Mouse (Mus musculus) lung, adult 2 months (tissue): ENCODE results near the gene Doc2b. TPM values are rescaled to one million over a fixed set of nuclear protein-coding genes. Genes with fewer than 3 reads are reported as not detected.

Source experiments
- DNase-seq: peaks from one replicate; pipeline ENCODE4 v3.0.0; 2022
- H3K4me1 ChIP-seq: fragments of 200-500 bp; 2 replicates; pipeline ENCODE4 v1.6.1; 2011; ENCODE audit warnings: low read length; ENCODE audit not compliant: control insufficient read depth, insufficient read depth
- H3K4me3 ChIP-seq: fragments of 200-500 bp; replicated peaks from 2 replicates; pipeline ENCODE3; 2011; ENCODE audit warnings: low read depth, mild to moderate bottlenecking, control low read depth, low read length; ENCODE audit errors: extremely low read depth
- CTCF ChIP-seq: fragments of 200-500 bp; IDR thresholded peaks from 2 replicates; pipeline ENCODE4 v1.5.1; 2011; ENCODE audit warnings: mild to moderate bottlenecking, low read length, control low read depth; ENCODE audit not compliant: insufficient read depth
- POLR2A ChIP-seq: fragments of 200-500 bp; IDR thresholded peaks from 2 replicates; pipeline ENCODE4 v1.6.1; 2011; ENCODE audit warnings: low read depth, mild to moderate bottlenecking, control low read depth, low read length, borderline replicate concordance; ENCODE audit errors: extremely low read depth
- WGBS: fragments of 180-500 bp; shearing (Covaris S2); methylation state at CpG from one replicate; pipeline ENCODE4 v1.1.7; 2018; 5-methylcytosine and 5-hydroxymethylcytosine counted together
- polyA plus RNA-seq: library from polyadenylated mRNA; depleted of rRNA; stranded (reverse); fragments of >200 nt; gene quantifications from 2 replicates; pipeline ENCODE4 v1.2.3, GENCODE M21; 2012

Doc2b gene
- polyA plus RNA-seq, 1 experiment = 0.22 TPM

DNA sequence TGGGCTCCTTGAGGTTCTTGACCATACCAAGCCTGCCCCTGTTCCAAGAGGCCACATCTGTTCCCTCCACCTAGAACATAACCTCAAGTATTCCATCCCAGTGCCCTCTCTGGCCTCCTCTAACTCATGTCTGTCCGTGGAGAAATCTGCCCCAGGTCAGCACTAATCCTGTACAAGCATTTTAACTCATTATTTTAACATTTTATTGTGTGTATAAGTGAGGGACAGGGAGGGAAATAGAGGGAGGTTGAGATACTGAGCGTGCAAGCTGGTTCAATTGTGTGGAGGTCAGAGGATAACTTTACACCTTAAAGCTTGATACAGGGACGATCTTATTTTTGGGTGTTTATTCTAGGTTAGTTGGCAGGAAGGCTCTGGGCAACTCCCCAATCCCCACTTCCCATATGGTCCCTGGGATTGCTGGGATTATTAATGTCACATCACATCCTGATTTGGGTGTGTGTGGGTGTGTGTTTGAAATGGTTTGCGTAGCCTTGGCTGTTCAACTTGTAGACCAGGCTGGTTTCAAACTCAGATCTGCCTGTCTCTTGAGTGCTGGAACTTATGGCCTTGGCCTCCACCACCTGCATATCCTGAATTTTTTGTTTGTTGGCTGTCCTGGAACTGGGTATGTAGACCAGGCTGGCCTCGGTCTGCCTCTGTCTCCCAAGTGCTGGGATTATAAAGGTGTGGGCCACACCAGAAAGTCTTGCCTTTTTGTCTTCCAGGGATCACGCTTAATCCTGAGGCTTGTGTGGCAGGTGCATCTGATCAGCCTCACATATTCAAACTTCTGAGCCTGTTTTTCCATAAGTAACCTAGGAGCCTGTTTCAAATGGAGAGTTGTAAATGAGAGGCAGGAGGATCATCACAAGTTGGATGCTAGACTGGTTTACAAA, 27.5 kb downstream of the Doc2b start:
- 37% methylated on average over 6 of the region's 6 CpGs for WGBS
- Histone ChIP-seq H3K4me3 (no peak overlapping the region), H3K4me1 (peaks cover 6% of the 10 kb centered on the region)
- no peak for TF ChIP-seq POLR2A
- TF ChIP-seq CTCF = no peak
- no peak for DNase-seq

DNA sequence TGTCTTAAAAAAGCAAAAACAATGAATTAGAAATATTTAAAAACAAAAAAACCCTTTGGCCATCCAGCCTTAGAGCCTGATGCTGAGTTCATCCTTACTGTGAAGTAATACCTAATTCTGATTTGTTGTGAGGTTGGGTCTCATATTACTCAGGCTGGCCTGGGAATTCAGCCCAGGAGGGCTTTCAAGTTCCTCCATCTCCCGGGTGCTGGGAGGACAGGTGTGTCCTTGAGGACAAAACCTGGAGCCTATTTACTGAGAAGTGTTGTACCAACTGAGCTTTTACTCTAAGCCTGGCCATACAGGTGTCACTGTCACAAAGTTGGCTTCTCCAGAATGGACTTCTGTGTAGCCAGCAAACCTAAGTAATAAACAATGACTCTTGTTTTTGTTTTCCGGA, 28.8 kb downstream of the Doc2b start:
- no peak for DNase-seq
- TF ChIP-seq POLR2A (no peak), CTCF (no peak)
- H3K4me1 ChIP-seq = peaks cover 8% of the 10 kb centered on the region
- no peak overlapping the region for H3K4me3 ChIP-seq
- 49% methylated on average over 2 of the region's 2 CpGs for WGBS

DNA sequence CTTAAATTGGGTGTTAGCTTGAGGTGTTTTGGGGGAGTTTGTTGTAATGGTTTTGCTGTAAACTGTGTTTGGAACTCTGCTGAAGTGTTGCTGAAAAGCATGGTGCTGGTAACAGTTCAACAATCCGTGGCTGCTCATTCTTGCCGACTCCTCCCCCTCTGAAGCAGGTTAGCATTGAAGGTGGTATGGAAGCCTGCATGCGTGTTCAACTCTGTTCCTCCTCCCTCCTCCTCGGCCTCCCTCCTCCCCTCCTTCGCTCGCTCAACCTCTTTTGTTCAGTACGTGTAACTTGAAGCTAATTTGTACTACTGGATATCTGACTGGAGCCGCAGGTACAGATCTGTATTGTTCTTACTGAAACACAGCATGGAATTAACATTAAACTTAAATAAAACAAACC, 30.7 kb downstream of the Doc2b start:
- no peak for DNase-seq
- no peak overlapping the region for H3K4me3 ChIP-seq
- no peak for TF ChIP-seq POLR2A
- no peak for TF ChIP-seq CTCF
- H3K4me1 ChIP-seq = peaks cover 8% of the 10 kb centered on the region
- 72% methylated on average over 8 of the region's 8 CpGs for WGBS

DNA sequence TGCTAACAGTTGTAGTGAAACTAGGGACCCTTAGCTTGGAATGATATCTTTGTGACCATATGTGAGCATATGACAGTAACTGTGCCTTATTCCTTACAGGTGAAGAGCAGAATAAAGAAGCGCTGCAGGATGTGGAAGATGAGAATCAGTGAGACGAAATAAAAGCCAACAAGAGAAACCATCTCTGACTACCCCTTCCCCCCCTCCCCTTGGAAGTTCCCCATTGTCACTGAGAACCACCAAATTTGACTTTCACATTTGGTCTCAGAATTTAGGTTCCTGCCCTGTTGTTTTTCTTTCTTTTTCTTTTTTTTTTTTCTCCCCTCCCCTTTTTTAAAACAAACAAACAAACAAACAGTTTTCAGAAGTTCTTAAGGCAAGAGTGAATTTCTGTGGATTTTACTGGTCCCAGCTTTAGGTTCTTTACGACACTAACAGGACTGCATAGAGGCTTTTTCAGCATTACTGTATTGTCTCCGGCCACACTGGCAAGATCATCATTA, 31.3 kb downstream of the Doc2b start:
- DNase-seq = no peak
- Histone ChIP-seq H3K4me3 (no peak overlapping the region), H3K4me1 (peaks cover 8% of the 10 kb centered on the region)
- WGBS = 77% methylated on average over 4 of the region's 4 CpGs
- TF ChIP-seq POLR2A = no peak
- no peak for TF ChIP-seq CTCF

DNA sequence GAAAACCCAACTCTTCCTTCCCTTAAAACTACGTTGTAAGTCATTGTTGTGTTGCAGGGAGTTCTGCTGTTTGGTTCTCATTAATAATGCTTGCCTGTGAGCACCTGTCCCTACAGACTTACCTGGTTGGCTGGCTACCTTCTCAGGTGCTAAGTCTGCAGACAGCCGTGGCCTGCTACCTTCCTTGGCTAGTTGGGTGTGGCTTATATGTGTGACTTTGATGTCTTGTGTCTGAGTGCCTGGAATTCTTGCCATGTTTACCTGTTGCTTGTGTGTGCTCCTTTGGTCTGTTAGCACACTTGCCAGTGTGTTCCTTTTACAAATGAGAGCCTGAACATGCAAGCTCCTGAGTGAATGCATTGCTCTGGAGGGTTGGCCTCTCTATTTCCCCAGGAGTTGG, 33.1 kb downstream of the Doc2b start:
- 43% methylated on average over 2 of the region's 2 CpGs for WGBS
- TF ChIP-seq CTCF = no peak
- no peak for TF ChIP-seq POLR2A
- Histone ChIP-seq H3K4me1 (peaks cover 4% of the 10 kb centered on the region), H3K4me3 (no peak overlapping the region)
- DNase-seq = no peak

DNA sequence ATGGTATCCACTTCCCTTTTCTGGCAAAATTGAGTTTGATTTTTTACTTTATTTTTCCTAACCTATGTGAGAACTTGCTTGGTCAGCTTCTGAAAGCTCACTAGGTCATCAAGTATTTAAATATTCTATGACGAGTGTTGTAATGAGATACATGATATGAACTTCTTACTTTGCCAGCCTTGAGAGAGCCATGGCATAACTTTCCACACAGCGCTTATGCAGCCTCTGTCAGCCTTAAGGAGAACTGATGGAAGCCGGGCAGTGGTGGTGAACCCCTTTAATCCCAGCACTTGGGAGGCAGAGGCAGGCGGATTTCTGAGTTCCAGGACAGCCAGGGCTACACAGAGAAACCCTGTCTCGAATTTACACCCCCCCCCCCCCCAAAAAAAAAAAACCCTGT, 35.1 kb downstream of the Doc2b start:
- H3K4me1 ChIP-seq = peaks cover 4% of the 10 kb centered on the region
- TF ChIP-seq CTCF (no peak), POLR2A (no peak)
- 85% methylated on average over 5 of the region's 5 CpGs for WGBS
- no peak for DNase-seq
- no peak overlapping the region for H3K4me3 ChIP-seq

DNA sequence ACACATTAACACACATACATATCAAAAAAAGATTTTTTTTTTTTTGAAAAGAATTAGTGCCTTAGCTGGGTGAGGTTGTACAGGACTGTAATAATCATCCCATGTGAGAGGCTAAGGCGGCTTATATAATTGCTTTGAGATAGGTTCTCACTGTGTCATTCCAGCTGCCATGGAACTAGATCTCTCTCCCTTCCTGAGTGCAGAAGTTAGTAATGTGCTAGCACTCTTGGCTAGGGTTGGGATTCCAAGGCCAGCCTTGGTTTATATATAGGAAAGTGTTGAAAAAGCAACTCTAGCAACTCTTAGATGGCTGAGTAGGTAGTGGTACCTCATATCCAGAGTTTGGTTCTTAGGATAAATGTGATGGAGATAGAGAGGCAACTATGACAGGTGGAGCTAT, 37.3 kb downstream of the Doc2b start:
- Histone ChIP-seq H3K4me3 (no peak overlapping the region), H3K4me1 (peaks cover 9% of the 10 kb centered on the region)
- 90% methylated on average over 1 of the region's 1 CpGs for WGBS
- no peak for DNase-seq
- TF ChIP-seq CTCF (no peak), POLR2A (no peak)

DNA sequence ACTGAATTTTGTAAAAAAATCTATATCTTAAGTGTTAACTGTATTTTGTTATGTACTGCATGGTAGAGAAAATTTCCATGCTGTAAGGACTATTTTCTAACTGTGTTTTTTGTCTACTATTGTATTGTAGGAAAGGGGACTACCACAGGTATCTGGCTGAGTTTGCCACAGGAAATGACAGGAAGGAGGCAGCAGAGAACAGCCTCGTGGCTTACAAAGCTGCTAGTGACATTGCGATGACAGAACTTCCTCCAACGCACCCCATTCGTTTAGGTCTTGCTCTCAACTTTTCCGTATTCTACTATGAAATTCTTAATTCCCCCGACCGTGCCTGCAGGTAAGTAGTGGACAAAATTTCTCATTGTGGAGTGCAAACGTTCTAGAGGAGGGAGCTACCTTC, 39.2 kb downstream of the Doc2b start:
- TF ChIP-seq CTCF = no peak
- TF ChIP-seq POLR2A = no peak
- Histone ChIP-seq H3K4me1 (peaks cover 11% of the 10 kb centered on the region), H3K4me3 (no peak overlapping the region)
- no peak for DNase-seq
- WGBS = 51% methylated on average over 8 of the region's 8 CpGs

DNA sequence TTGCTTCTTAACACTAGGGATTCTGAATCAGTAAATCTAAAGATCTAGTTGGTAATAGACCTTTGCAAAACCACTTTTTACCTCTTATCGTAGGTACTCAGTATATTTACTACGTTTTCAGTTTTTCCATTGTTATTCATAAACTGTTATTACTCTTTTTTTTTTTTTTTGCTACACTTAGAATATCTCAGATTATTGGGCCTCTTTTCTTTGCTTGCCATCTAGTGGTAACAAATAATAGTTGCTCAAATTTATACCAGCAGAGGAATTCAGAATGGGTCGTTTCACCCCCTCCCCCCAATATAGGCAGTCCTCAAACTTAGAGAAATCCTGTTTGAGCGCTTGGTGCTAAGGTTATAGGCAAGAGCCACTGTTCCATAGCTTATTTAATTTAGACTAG, 44.8 kb downstream of the Doc2b start:
- WGBS = 48% methylated on average over 4 of the region's 4 CpGs
- DNase-seq = no peak

DNA sequence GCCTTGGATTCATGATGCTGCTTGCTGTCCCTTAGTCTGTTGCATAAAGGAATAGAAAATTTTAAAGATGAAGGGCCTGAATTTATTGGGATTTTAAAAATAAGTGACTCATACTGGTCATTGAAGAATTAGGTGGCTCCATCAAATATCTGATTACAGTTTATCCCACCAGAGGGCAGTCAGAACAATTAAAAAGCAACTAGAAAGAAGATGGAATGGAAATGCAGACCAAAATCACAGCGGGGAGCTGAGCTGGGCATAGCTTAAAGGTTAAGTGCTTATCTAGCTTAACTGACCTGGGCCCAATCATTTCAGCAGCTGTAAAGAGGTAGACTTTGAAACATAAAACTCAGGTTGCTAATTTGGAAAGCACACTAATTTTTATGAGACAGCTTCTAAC, 45.3 kb downstream of the Doc2b start:
- no peak for DNase-seq
- H3K4me1 ChIP-seq = peaks cover 39% of the 10 kb centered on the region
- no peak for TF ChIP-seq POLR2A
- TF ChIP-seq CTCF = no peak
- whole genome bisulfite sequencing = 41% methylated on average over 1 of the region's 1 CpGs
- no peak overlapping the region for H3K4me3 ChIP-seq

More for the DNA sequence above, 44.8 kb downstream of the Doc2b start:
- Histone ChIP-seq H3K4me1 (peaks cover 37% of the 10 kb centered on the region), H3K4me3 (no peak overlapping the region)
- TF ChIP-seq POLR2A = no peak
- no peak for TF ChIP-seq CTCF
